Mouse (Mus musculus) embryonic fibroblast, embryonic 13.5 days (primary cell): ENCODE data around the gene Pwwp2b.

ENCODE experiments used
- CTCF ChIP-seq: IDR thresholded peaks from 2 replicates; pipeline ENCODE4 v1.5.1; 2011; ENCODE audit warnings: mild to moderate bottlenecking, control low read depth, low read length, moderate library complexity, borderline replicate concordance; ENCODE audit not compliant: insufficient read depth
- POLR2A ChIP-seq: IDR thresholded peaks from 2 replicates; pipeline ENCODE4 v1.6.1; 2011; ENCODE audit warnings: low read depth, mild to moderate bottlenecking, control low read depth, low read length, moderate library complexity

GRCm38 (mm10) chr7:139201209-139201608, 47.1 kb upstream of the Pwwp2b start:
- TF ChIP-seq CTCF (no peak), POLR2A (no peak)
